Mouse (Mus musculus): Measurements from ENCODE around the gene Tceanc2. TPM values are rescaled to one million over a fixed set of nuclear protein-coding genes. Genes with fewer than 3 reads are reported as not detected.

Tceanc2 gene
- total RNA-seq, 2 experiments from 2014 or later: 13.9 to 16.1 TPM

- TF ChIP-seq CTCF (IDR thresholded peaks at IDR 0.05): no peak
- no peak for DNase-seq (ENCODE audit: extremely low spot score in 1 of 2, low spot score in 2 of 2)
- intact Hi-C loops (cut with DNase I): no loop called here
- Histone ChIP-seq H3K4me3 (no peak overlapping the region), H3K27ac (no peak overlapping the region)
Observed at GRCm38 (mm10) chr4:107203001-107203400, 24.1 kb upstream of the Tceanc2 start.

- no peak for DNase-seq (ENCODE audit: extremely low spot score in 1 of 2, low spot score in 2 of 2)
- TF ChIP-seq CTCF (IDR thresholded peaks at IDR 0.05): no peak
- Histone ChIP-seq H3K27ac (no peak overlapping the region), H3K4me3 (no peak overlapping the region)
- intact Hi-C loops (cut with DNase I): no loop called here
Observed at GRCm38 (mm10) chr4:107201779-107202178, 22.9 kb upstream of the Tceanc2 start.

GRCm38 (mm10) chr4:107198072-107198471 is 19.2 kb upstream of the Tceanc2 start:
- intact Hi-C loops (cut with DNase I): loop anchor here (5.0 kb wide), 1 partner anchor 149 kb away; no protein-coding TSS in a partner anchor

GRCm38 (mm10) chr4:107196454-107196853 is 17.5 kb upstream of the Tceanc2 start:
- no peak overlapping the region for H3K27ac ChIP-seq
- TF ChIP-seq CTCF (IDR thresholded peaks at IDR 0.05): no peak
- H3K4me3 ChIP-seq: no peak overlapping the region
- intact Hi-C loops (cut with DNase I): loop anchor here (5.0 kb wide), 1 partner anchor 151 kb away; no protein-coding TSS in a partner anchor
- DNase-seq (ENCODE audit: extremely low spot score in 1 of 2, low spot score in 2 of 2): no peak

More at GRCm38 (mm10) chr4:107198072-107198471, 19.2 kb upstream of the Tceanc2 start:
- TF ChIP-seq CTCF (IDR thresholded peaks at IDR 0.05): no peak
- DNase-seq (ENCODE audit: extremely low spot score in 1 of 2, low spot score in 2 of 2): no peak
- Histone ChIP-seq H3K27ac (no peak overlapping the region), H3K4me3 (no peak overlapping the region)

- Histone ChIP-seq H3K27ac (no peak overlapping the region), H3K4me3 (no peak overlapping the region)
- no peak for DNase-seq (ENCODE audit: extremely low spot score in 1 of 2, low spot score in 2 of 2)
- no peak; the same call in none of the 2 replicates for TF ChIP-seq CTCF (IDR thresholded peaks at IDR 0.05)
- intact Hi-C loops (cut with DNase I): no loop called here
Observed at GRCm38 (mm10) chr4:107193841-107194240, 14.9 kb upstream of the Tceanc2 start.

GRCm38 (mm10) chr4:107185703-107186102 is 6.8 kb upstream of the Tceanc2 start:
- no peak for TF ChIP-seq CTCF (IDR thresholded peaks at IDR 0.05)
- Histone ChIP-seq H3K27ac (no peak overlapping the region), H3K4me3 (no peak overlapping the region)
- intact Hi-C loops (cut with DNase I): no loop called here
- no peak for DNase-seq (ENCODE audit: extremely low spot score in 1 of 2, low spot score in 2 of 2)

- intact Hi-C loops (cut with DNase I): loop anchor here (5.0 kb wide), 1 partner anchor 69 kb away; the partner anchor contains the start of genes Hspb11 and Lrrc42
- DNase-seq (ENCODE audit: extremely low spot score in 1 of 2, low spot score in 2 of 2): no peak
- no peak for TF ChIP-seq CTCF (IDR thresholded peaks at IDR 0.05)
- H3K27ac ChIP-seq: no peak overlapping the region
- H3K4me3 ChIP-seq: no peak overlapping the region
Observed at GRCm38 (mm10) chr4:107183203-107183602, 4.3 kb upstream of the Tceanc2 start.

GRCm38 (mm10) chr4:107182796-107183195 is 3.9 kb upstream of the Tceanc2 start:
- intact Hi-C loops (cut with DNase I): loop anchor here (5.0 kb wide), 1 partner anchor 70 kb away; the partner anchor contains the start of genes Hspb11 and Lrrc42

GRCm38 (mm10) chr4:107181866-107182265 is 3.0 kb upstream of the Tceanc2 start:
- Histone ChIP-seq H3K27ac (no peak overlapping the region), H3K4me3 (no peak overlapping the region)
- no peak for TF ChIP-seq CTCF (IDR thresholded peaks at IDR 0.05)
- no peak for DNase-seq (ENCODE audit: extremely low spot score in 1 of 2, low spot score in 2 of 2)
- intact Hi-C loops (cut with DNase I): loop anchor here (5.0 kb wide), 1 partner anchor 70 kb away; the partner anchor contains the start of genes Hspb11 and Lrrc42

More at GRCm38 (mm10) chr4:107182796-107183195, 3.9 kb upstream of the Tceanc2 start:
- H3K4me3 ChIP-seq: no peak overlapping the region
- no peak for DNase-seq (ENCODE audit: extremely low spot score in 1 of 2, low spot score in 2 of 2)
- H3K27ac ChIP-seq: no peak overlapping the region
- no peak for TF ChIP-seq CTCF (IDR thresholded peaks at IDR 0.05)

- no peak overlapping the region for H3K4me3 ChIP-seq
- TF ChIP-seq CTCF (IDR thresholded peaks at IDR 0.05): no peak
- no peak for DNase-seq (ENCODE audit: extremely low spot score in 1 of 2, low spot score in 2 of 2)
- no peak overlapping the region for H3K27ac ChIP-seq
- intact Hi-C loops (cut with DNase I): loop anchor here (5.0 kb wide), 1 partner anchor 72 kb away; the partner anchor contains the start of genes Hspb11 and Lrrc42
Observed at GRCm38 (mm10) chr4:107180746-107181145, 1.8 kb upstream of the Tceanc2 start.

- no peak for DNase-seq (ENCODE audit: extremely low spot score in 1 of 2, low spot score in 2 of 2)
- H3K4me3 ChIP-seq: peak overlapping the region; percentile 64
- intact Hi-C loops (cut with DNase I): loop anchor here (5.0 kb wide), 1 partner anchor 168 kb away; no protein-coding TSS in a partner anchor
- H3K27ac ChIP-seq: no peak overlapping the region; the same call in 1 of the 2 replicates
- no peak for TF ChIP-seq CTCF (IDR thresholded peaks at IDR 0.05)
Observed at GRCm38 (mm10) chr4:107179561-107179960, 645 bp upstream of the Tceanc2 start.

GRCm38 (mm10) chr4:107178182-107178829 is 610 bp downstream of the Tceanc2 start, which contains the start of gene Tmem59:
Gene Tmem59 (plus strand): TSS chr4:107178399.
- H3K4me3 ChIP-seq: peak within 1 kb of the TSS; percentile 64
- no peak; the same call in 1 of the 2 replicates for TF ChIP-seq CTCF (IDR thresholded peaks at IDR 0.05)
- intact Hi-C loops (cut with DNase I): loop anchor here (5.0 kb wide), 1 partner anchor 169 kb away; no protein-coding TSS in a partner anchor
- peak; percentile 95 for DNase-seq (ENCODE audit: extremely low spot score in 1 of 2, low spot score in 2 of 2)
- H3K27ac ChIP-seq: peak within 1 kb of the TSS; percentile 99
